Mouse (Mus musculus) stomach, postnatal 0 days (tissue): ENCODE data around the gene Hnrnpu.

Experiments used
- CTCF ChIP-seq: IDR thresholded peaks from 2 replicates; pipeline ENCODE4 v1.5.1; 2016; ENCODE audit warnings: antibody characterized with exemption, low read depth, mild to moderate bottlenecking, moderate library complexity
- EP300 ChIP-seq: optimal IDR thresholded peaks from 2 replicates; pipeline ENCODE3; 2016; ENCODE audit warnings: antibody characterized with exemption

- TF ChIP-seq CTCF (no peak), EP300 (no peak)
Measured at GRCm38 (mm10) chr1:178342612-178343011, 5.0 kb upstream of the Hnrnpu start.
